Mouse (Mus musculus) E14TG2a.4 (cell line): ENCODE measurements around the gene Phactr1.

ENCODE experiments used
- CTCF ChIP-seq: conservative IDR thresholded peaks from 2 replicates; pipeline ENCODE4 v1.5.1; 2014; ENCODE audit warnings: low read length
- NANOG ChIP-seq: IDR thresholded peaks from 2 replicates; pipeline ENCODE4 v1.6.1; 2014; ENCODE audit warnings: borderline replicate concordance, low read length, mixed read lengths

GRCm38 (mm10) chr13:42991164-42991563 lies 310.7 kb downstream of the Phactr1 start:
- TF ChIP-seq CTCF: no peak
- no peak for TF ChIP-seq NANOG
